Mouse (Mus musculus): Measurements from ENCODE around the gene Ccin.

GRCm38 (mm10) chr4:43988976-43989375, 5.7 kb downstream of the Ccin start:
- TF ChIP-seq CTCF (IDR thresholded peaks at IDR 0.05; ENCODE audit: low read depth, low read length) = no peak
- TF ChIP-seq POLR2A (IDR thresholded peaks at IDR 0.05; ENCODE audit: borderline replicate concordance, low read depth, low read length) = no peak
